Mouse (Mus musculus) E14TG2a.4 (cell line): ENCODE data around the gene Dpysl5.
A peak's percentile ranks its signal among the peaks of the same experiment; 100 is the strongest.

Experiments
- H3K27me3 ChIP-seq: 2 replicates; pipeline ENCODE4 v1.6.1; 2014; ENCODE audit warnings: low read length, control low read depth; ENCODE audit not compliant: insufficient read depth
- H3K36me3 ChIP-seq: 2 replicates; pipeline ENCODE4 v1.6.1; 2014; ENCODE audit warnings: low read length, control low read depth; ENCODE audit not compliant: insufficient read depth
- H3K4me1 ChIP-seq: replicated peaks from 2 replicates; pipeline ENCODE4 v1.6.1; 2014; ENCODE audit warnings: low read depth, low read length, control low read depth
- H3K4me3 ChIP-seq: replicated peaks from 2 replicates; pipeline ENCODE4 v1.5.1; 2014; ENCODE audit warnings: mild to moderate bottlenecking, low read length
- H3K9me3 ChIP-seq: 2 replicates; pipeline ENCODE4 v1.6.1; 2014; ENCODE audit warnings: low read length, control low read depth
- CTCF ChIP-seq: conservative IDR thresholded peaks from 2 replicates; pipeline ENCODE4 v1.5.1; 2014; ENCODE audit warnings: low read length
- NANOG ChIP-seq: IDR thresholded peaks from 2 replicates; pipeline ENCODE4 v1.6.1; 2014; ENCODE audit warnings: borderline replicate concordance, low read length, mixed read lengths
- POU5F1 ChIP-seq: IDR thresholded peaks from 2 replicates; pipeline ENCODE4 v1.6.1; 2014; ENCODE audit warnings: low read length, borderline replicate concordance

Gene Dpysl5

GRCm38 (mm10) chr5:30711147-30712001, at the start of gene Dpysl5:
Gene Dpysl5, plus strand, starts transcription at chr5:30711564.
- Histone ChIP-seq H3K4me3 (peak within 1 kb of the TSS; percentile 81), H3K9me3 (no peaks in the 10 kb centered on the region), H3K36me3 (no peaks in the 10 kb centered on the region), H3K27me3 (peaks cover 77% of the 10 kb centered on the region), H3K4me1 (peaks cover 40% of the 10 kb centered on the region)
- TF ChIP-seq POU5F1 (no peak), CTCF (no peak), NANOG (no peak)

- peaks cover 30% of the 10 kb centered on the region for H3K4me1 ChIP-seq
- peaks cover 25% of the 10 kb centered on the region for H3K36me3 ChIP-seq
- no peaks in the 10 kb centered on the region for H3K27me3 ChIP-seq
- no peak for TF ChIP-seq POU5F1
- TF ChIP-seq NANOG = no peak
- no peak for TF ChIP-seq CTCF
- peaks cover 27% of the 10 kb centered on the region for H3K9me3 ChIP-seq
- no peak overlapping the region for H3K4me3 ChIP-seq
Measured at GRCm38 (mm10) chr5:30665360-30665759, 46.0 kb upstream of the Dpysl5 start.

GRCm38 (mm10) chr5:30665968-30666367, 45.4 kb upstream of the Dpysl5 start:
- Histone ChIP-seq H3K4me3 (peak overlapping the region; percentile 98), H3K36me3 (peaks cover 31% of the 10 kb centered on the region), H3K4me1 (peaks cover 31% of the 10 kb centered on the region), H3K9me3 (peaks cover 21% of the 10 kb centered on the region), H3K27me3 (no peaks in the 10 kb centered on the region)
- TF ChIP-seq CTCF (no peak), NANOG (no peak), POU5F1 (no peak)

- peaks cover 34% of the 10 kb centered on the region for H3K4me1 ChIP-seq
- TF ChIP-seq POU5F1 (no peak), NANOG (no peak), CTCF (no peak)
- peaks cover 37% of the 10 kb centered on the region for H3K36me3 ChIP-seq
- H3K27me3 ChIP-seq = no peaks in the 10 kb centered on the region
- peaks cover 15% of the 10 kb centered on the region for H3K9me3 ChIP-seq
- peak within 1 kb of the TSS; percentile 98 for H3K4me3 ChIP-seq
Measured at GRCm38 (mm10) chr5:30666391-30667195, 44.8 kb upstream of the Dpysl5 start, which contains the start of gene Cenpa. Gene Cenpa, plus strand, starts transcription at chr5:30666777.

- Histone ChIP-seq H3K4me3 (peak overlapping the region; percentile 98), H3K4me1 (peaks cover 40% of the 10 kb centered on the region), H3K9me3 (peaks cover 9% of the 10 kb centered on the region), H3K36me3 (peaks cover 44% of the 10 kb centered on the region), H3K27me3 (no peaks in the 10 kb centered on the region)
- TF ChIP-seq POU5F1 = no peak
- TF ChIP-seq NANOG = no peak
- TF ChIP-seq CTCF = no peak
Measured at GRCm38 (mm10) chr5:30667215-30667614, 44.1 kb upstream of the Dpysl5 start.

GRCm38 (mm10) chr5:30667686-30668085, 43.7 kb upstream of the Dpysl5 start:
- Histone ChIP-seq H3K36me3 (peaks cover 48% of the 10 kb centered on the region), H3K27me3 (no peaks in the 10 kb centered on the region), H3K4me3 (peak overlapping the region; percentile 98), H3K4me1 (peaks cover 44% of the 10 kb centered on the region), H3K9me3 (peaks cover 4% of the 10 kb centered on the region; the same call in 1 of the 2 replicates)
- no peak for TF ChIP-seq CTCF
- TF ChIP-seq POU5F1 = no peak
- TF ChIP-seq NANOG = no peak

GRCm38 (mm10) chr5:30668637-30669495, 42.5 kb upstream of the Dpysl5 start:
- Histone ChIP-seq H3K9me3 (no peaks in the 10 kb centered on the region), H3K4me1 (peaks cover 49% of the 10 kb centered on the region), H3K4me3 (peak overlapping the region; percentile 98), H3K36me3 (peaks cover 60% of the 10 kb centered on the region), H3K27me3 (no peaks in the 10 kb centered on the region)
- no peak for TF ChIP-seq CTCF
- no peak for TF ChIP-seq POU5F1
- TF ChIP-seq NANOG = no peak

GRCm38 (mm10) chr5:30669496-30669830, 41.9 kb upstream of the Dpysl5 start:
- TF ChIP-seq NANOG (no peak), CTCF (no peak), POU5F1 (no peak)
- Histone ChIP-seq H3K4me3 (peak overlapping the region; percentile 37; the same call in 1 of the 2 replicates), H3K9me3 (no peaks in the 10 kb centered on the region), H3K27me3 (no peaks in the 10 kb centered on the region), H3K36me3 (peaks cover 66% of the 10 kb centered on the region), H3K4me1 (peaks cover 49% of the 10 kb centered on the region)
